Mouse (Mus musculus): ENCODE results near the gene Rab7b. TPM values are rescaled to one million over a fixed set of nuclear protein-coding genes. Genes with fewer than 3 reads are reported as not detected.
A peak's percentile ranks its signal among the peaks of the same experiment; 100 is the strongest.

Gene Rab7b
- polyA plus RNA-seq, 1 experiment from 2014 or later: 3.0 TPM

DNA sequence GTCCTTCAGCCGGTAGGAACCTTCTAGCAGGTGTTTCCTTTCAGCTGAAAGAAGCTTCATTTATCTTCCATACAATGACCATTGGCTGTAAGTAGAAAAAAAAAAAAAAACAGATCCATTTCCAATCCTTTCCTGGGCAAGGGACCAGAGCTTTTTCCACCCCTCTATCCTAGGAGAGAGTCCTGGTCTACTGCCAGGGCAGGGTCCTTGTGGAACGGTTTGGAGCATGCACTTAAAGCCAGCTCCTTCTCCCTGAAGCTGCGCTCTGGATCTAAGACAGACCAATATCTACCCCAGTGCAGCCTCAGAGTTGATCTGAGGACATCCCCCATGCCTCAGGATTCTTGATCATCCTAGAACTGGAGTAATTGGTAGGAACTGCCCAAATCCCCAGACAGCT, 33.5 kb downstream of the Rab7b start:
- Histone ChIP-seq H3K4me1 (no peaks in the 10 kb centered on the region), H3K27me3 (no peaks in the 10 kb centered on the region), H3K4me3 (no peak overlapping the region), H3K36me3 (no peaks in the 10 kb centered on the region), H3K9me3 (no peaks in the 10 kb centered on the region), H3K27ac (no peak overlapping the region), H3K4me2 (no peak overlapping the region), H3K9ac (no peak overlapping the region)
- WGBS: 56% methylated on average over 3 of the region's 3 CpGs
- no peak for ATAC-seq (ENCODE audit: borderline replicate concordance, extremely low read depth, low FRiP score, low TSS enrichment)

DNA sequence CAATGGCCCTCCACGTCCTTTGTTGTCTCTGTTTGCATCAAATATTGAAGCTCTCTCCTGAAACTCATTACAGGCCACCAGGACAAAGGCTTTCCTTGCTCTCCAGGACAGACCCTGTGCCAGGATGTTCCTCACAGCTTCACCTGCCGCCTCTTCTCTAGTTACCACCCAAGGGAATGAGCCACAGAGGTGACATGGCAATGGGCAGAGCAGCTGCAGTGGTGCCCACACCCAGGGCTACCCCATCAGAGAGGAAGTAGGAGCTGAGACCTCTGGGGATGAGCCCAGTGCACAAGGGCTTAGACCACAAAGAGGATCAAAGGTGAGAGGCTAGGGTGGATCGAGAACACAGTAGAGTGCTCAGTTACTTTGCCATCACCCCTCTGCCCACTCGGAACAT, 35.1 kb downstream of the Rab7b start:
- no peak overlapping the region for H3K4me3 ChIP-seq
- H3K27ac ChIP-seq: no peak overlapping the region
- no peak overlapping the region for H3K4me2 ChIP-seq
- no peaks in the 10 kb centered on the region for H3K27me3 ChIP-seq
- H3K36me3 ChIP-seq: no peaks in the 10 kb centered on the region
- no peak for ATAC-seq (ENCODE audit: borderline replicate concordance, extremely low read depth, low FRiP score, low TSS enrichment)
- no peak overlapping the region for H3K9ac ChIP-seq
- H3K4me1 ChIP-seq: no peaks in the 10 kb centered on the region
- no peaks in the 10 kb centered on the region for H3K9me3 ChIP-seq
- WGBS: 66% methylated on average over 4 of the region's 4 CpGs

DNA sequence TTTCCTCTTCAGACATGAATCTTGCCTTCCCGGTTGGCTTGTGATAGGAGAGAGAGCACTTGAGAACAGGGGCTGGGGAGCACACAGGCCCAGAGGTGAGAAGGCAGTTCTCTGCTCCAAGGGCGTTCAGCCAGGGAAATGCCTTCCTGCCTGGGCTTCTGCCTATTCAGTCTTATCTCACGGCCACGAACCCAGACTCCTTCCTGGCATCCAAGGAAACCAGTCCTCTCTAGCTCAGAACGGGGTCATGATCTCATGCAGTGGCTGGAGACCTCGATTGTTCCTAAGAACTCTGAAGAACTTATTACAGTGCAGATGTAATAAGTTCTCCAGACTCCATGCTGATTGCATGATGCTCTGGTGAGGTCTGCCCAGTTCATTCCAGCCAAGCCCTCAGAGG, 38.1 kb downstream of the Rab7b start:
- H3K4me2 ChIP-seq: no peak overlapping the region
- no peaks in the 10 kb centered on the region for H3K9me3 ChIP-seq
- 27% methylated on average over 6 of the region's 6 CpGs for WGBS
- no peak for ATAC-seq (ENCODE audit: borderline replicate concordance, extremely low read depth, low FRiP score, low TSS enrichment)
- no peak overlapping the region for H3K27ac ChIP-seq
- H3K9ac ChIP-seq: no peak overlapping the region
- H3K36me3 ChIP-seq: no peaks in the 10 kb centered on the region
- no peak overlapping the region for H3K4me3 ChIP-seq
- no peaks in the 10 kb centered on the region for H3K27me3 ChIP-seq
- H3K4me1 ChIP-seq: no peaks in the 10 kb centered on the region

DNA sequence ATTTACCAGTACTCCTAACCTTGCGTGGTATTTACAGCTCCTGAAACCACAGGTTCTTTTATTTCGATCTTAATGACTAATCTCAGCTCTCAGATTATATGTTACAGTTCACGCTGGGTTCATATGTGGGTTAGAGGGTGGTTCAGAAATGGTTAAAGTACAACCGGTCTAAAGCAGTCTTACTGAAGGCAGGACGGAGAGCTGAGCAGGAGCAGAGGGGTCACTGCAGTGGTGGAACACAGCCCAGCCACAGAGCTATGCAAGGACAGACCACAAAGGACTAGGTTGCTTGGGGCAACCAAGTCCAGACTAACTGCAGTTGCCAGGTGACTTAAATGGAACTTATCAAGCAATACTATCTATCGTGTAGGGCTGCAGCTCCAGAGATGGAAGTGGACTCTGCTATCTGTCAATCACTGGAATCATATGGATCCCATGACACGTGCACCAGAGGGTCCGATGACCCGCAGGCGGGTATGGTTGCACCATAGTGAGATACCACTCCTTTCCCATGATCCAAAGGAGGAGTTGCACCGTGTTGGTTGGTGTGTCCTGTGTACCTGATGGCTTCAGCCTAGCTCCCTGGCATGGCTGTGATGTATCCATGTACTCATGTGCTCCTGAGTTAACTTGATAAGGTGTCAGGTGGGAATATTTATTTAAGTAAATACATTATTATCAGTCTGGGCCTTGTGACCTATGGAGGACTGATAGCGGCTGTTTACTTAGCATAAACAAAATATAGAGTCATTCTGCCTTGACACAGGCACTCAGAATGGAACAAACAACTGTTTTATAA, 42.3 kb downstream of the Rab7b start:
- H3K27ac ChIP-seq: no peak overlapping the region
- no peak for ATAC-seq (ENCODE audit: borderline replicate concordance, extremely low read depth, low FRiP score, low TSS enrichment)

DNA sequence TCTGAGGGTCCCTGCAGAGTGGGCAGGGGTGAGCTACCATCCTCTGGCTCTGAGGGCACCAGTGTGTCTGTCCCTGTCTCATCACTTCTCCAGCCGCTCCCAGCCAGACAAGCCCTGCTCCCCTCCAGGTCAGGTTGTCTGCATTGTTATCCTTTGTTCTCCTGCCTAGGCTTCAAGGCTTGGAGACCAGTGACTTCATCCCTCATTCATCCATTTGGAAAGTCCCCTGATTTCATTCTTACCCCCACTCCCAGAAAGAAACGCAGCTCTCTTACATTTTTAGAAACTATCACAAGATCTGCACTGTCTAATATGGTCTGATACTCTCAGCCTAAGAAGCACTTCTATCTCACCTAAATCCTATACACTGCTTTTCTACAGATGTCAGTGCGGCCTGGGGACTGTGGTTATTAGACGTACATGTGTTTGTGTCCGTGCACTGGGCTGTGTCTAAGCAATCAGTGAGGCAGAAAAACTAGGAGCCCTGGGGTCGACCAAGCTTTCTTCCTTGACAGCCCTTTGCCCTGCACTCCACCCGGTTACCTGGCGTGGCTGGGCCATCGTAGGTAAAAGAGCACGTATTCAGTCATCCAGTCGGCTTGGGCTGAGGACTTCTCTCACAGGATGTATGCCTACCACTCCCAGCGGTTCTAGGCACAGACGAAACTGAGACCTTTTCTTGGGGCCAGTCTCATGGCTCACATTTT, 45.1 kb downstream of the Rab7b start:
- ATAC-seq (ENCODE audit: borderline replicate concordance, extremely low read depth, low FRiP score, low TSS enrichment): no peak
- 75% methylated on average over 13 of the region's 13 CpGs for WGBS
- H3K27ac ChIP-seq: no peak overlapping the region

More for the DNA sequence above, 42.3 kb downstream of the Rab7b start:
- Histone ChIP-seq H3K9ac (no peak overlapping the region), H3K4me3 (no peak overlapping the region), H3K9me3 (no peaks in the 10 kb centered on the region), H3K27me3 (no peaks in the 10 kb centered on the region), H3K4me2 (no peak overlapping the region), H3K36me3 (no peaks in the 10 kb centered on the region), H3K4me1 (no peaks in the 10 kb centered on the region)
- 71% methylated on average over 12 of the region's 12 CpGs for WGBS

DNA sequence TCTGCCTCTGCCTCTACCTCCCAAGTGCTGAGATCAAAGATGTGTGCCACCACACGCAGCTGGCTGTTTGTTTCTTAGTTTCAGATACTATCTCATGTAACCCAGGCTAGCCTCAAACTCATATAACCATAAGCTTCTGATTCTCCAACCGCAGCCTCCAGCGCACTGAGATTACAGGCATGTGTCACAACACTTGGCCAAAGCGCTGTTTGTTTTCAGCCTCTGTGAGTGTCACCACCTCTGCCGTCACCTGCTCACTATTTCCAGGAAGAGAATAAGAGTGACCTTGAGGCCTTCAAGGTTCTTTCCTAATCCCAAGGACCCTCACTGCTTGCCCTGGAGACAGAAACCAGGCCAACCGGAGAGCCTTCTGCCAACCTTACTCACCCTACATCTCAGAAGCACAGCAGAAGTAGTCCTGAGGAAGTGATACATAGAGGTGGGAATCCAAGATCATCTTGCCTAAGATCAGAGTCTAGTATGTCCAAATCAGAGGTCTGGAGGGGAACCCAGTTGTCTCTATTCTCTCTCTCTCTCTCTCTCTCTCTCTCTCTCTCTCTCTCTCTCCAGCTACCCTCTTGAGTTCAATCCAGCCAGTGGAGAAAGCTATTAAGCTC, 46.3 kb downstream of the Rab7b start:
- Histone ChIP-seq H3K4me3 (no peak overlapping the region), H3K9ac (no peak overlapping the region), H3K4me1 (peaks cover 10% of the 10 kb centered on the region), H3K4me2 (no peak overlapping the region), H3K9me3 (no peaks in the 10 kb centered on the region), H3K27ac (no peak overlapping the region), H3K27me3 (no peaks in the 10 kb centered on the region), H3K36me3 (no peaks in the 10 kb centered on the region)
- 85% methylated on average over 6 of the region's 6 CpGs for WGBS
- ATAC-seq (ENCODE audit: borderline replicate concordance, extremely low read depth, low FRiP score, low TSS enrichment): no peak

More for the DNA sequence above, 45.1 kb downstream of the Rab7b start:
- Histone ChIP-seq H3K4me1 (peaks cover 10% of the 10 kb centered on the region), H3K4me3 (no peak overlapping the region), H3K4me2 (no peak overlapping the region), H3K9me3 (no peaks in the 10 kb centered on the region), H3K9ac (no peak overlapping the region), H3K36me3 (no peaks in the 10 kb centered on the region), H3K27me3 (no peaks in the 10 kb centered on the region)

DNA sequence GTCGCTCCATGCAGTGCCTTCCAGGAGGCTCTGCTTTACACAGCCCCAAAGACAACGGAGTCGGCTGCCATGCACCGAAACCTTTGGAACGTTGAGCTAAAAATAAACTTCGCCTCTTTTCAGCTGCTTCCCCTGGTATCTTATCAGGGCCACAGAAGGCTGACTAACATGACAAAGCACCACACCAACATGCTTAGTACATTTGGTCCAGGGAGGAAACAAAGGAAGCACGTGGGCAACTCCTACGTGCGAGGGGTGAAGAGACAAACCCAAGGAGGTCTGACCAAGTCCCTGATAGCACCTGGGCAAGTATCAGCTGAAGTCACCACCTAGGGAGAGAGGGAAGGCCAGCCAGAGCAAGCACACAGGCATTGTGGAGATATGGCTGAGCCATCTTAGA, 48.0 kb downstream of the Rab7b start:
- Histone ChIP-seq H3K9ac (no peak overlapping the region), H3K9me3 (no peaks in the 10 kb centered on the region), H3K27me3 (no peaks in the 10 kb centered on the region), H3K36me3 (no peaks in the 10 kb centered on the region), H3K4me3 (no peak overlapping the region), H3K4me2 (no peak overlapping the region), H3K4me1 (peaks cover 13% of the 10 kb centered on the region), H3K27ac (no peak overlapping the region)
- 64% methylated on average over 9 of the region's 9 CpGs for WGBS
- no peak for ATAC-seq (ENCODE audit: borderline replicate concordance, extremely low read depth, low FRiP score, low TSS enrichment)

DNA sequence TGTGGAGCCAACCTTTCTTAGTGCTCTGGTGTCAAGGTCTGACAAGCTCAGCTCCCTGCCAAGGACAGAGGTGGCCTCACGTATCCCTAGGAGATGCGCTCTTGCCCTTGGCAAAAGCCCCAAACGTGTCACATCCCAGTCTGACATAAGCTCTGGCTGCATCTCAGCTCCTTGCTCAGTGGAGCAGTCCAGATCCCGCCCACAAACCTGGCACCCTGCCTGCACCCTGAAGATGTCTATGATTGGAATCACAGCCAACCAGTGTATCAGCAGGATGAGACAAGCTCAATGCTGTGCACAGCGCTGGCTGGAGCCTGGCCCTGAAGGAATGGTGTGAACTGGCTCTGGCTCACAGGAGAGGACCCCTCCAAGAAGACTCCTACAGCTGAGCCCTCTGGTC, 48.8 kb downstream of the Rab7b start:
- H3K4me2 ChIP-seq: no peak overlapping the region
- H3K27me3 ChIP-seq: no peaks in the 10 kb centered on the region
- H3K4me3 ChIP-seq: no peak overlapping the region
- H3K36me3 ChIP-seq: no peaks in the 10 kb centered on the region
- ATAC-seq (ENCODE audit: borderline replicate concordance, extremely low read depth, low FRiP score, low TSS enrichment): peak; percentile 82
- no peaks in the 10 kb centered on the region for H3K9me3 ChIP-seq
- peaks cover 13% of the 10 kb centered on the region for H3K4me1 ChIP-seq
- H3K27ac ChIP-seq: no peak overlapping the region
- H3K9ac ChIP-seq: no peak overlapping the region
- 51% methylated on average over 5 of the region's 5 CpGs for WGBS

DNA sequence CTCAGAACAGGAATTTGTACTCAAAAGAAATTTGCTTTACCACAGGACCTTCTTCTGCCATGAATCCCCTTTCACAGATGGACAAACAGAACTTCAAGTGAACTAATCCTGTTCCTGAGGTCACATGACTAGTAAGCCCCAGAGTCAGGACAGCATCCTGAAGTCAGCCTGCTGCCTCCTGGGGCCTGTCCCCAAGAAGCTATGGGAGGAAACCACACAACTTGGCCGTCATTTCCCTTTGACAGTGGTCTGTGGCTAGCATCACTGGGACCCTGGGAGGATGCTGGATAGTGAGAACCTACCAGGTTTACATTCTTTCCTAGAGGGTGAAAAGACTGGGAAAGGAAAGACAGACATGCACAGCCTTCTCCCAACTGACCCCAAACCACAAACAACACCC, 50.3 kb downstream of the Rab7b start:
- WGBS: 68% methylated on average over 1 of the region's 1 CpGs
- H3K4me1 ChIP-seq: peaks cover 16% of the 10 kb centered on the region
- no peaks in the 10 kb centered on the region for H3K27me3 ChIP-seq
- H3K4me3 ChIP-seq: no peak overlapping the region
- no peaks in the 10 kb centered on the region for H3K36me3 ChIP-seq
- no peak overlapping the region for H3K4me2 ChIP-seq
- H3K9me3 ChIP-seq: no peaks in the 10 kb centered on the region
- ATAC-seq (ENCODE audit: borderline replicate concordance, extremely low read depth, low FRiP score, low TSS enrichment): no peak
- H3K27ac ChIP-seq: no peak overlapping the region
- H3K9ac ChIP-seq: no peak overlapping the region

DNA sequence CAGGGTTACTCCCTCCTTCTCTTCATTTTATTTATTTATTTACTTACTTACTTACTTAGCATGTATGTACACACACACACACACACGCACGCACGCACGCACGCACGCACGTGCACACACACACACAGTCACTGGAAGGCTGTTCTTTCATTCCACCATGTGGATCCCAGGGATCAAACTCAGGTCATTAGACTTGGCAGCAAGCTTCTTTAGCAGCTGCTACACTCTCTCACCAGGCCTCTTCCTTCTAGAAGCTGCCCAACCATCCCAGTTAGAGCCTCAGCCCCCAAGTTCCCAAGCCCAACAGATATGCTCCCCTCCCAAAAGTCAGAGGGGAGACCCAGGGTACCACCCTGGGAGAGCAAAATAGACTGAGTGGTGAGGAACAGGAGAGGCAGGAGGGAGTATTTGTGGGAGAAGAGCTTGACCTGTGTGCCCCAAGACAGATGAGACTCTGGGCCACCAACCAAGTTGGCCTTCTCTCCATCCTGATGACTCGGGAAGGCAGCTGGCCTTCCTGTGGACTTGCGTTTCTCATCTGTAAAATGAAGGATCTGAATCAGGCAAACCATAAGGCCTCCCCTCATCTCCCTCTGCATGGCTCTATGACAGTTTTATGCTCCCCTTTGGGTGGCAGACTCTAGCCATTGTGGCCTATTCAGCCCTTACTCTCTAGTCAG, 51.1 kb downstream of the Rab7b start:
- Histone ChIP-seq H3K9me3 (no peaks in the 10 kb centered on the region), H3K27me3 (no peaks in the 10 kb centered on the region), H3K4me2 (no peak overlapping the region), H3K4me1 (peaks cover 16% of the 10 kb centered on the region), H3K9ac (no peak overlapping the region), H3K4me3 (no peak overlapping the region), H3K36me3 (no peaks in the 10 kb centered on the region), H3K27ac (0 out of 2 replicates have a peak overlapping the region, but pooled peaks have one; percentile 22)
- ATAC-seq (ENCODE audit: borderline replicate concordance, extremely low read depth, low FRiP score, low TSS enrichment): no peak
- WGBS: 80% methylated on average over 9 of the region's 9 CpGs

DNA sequence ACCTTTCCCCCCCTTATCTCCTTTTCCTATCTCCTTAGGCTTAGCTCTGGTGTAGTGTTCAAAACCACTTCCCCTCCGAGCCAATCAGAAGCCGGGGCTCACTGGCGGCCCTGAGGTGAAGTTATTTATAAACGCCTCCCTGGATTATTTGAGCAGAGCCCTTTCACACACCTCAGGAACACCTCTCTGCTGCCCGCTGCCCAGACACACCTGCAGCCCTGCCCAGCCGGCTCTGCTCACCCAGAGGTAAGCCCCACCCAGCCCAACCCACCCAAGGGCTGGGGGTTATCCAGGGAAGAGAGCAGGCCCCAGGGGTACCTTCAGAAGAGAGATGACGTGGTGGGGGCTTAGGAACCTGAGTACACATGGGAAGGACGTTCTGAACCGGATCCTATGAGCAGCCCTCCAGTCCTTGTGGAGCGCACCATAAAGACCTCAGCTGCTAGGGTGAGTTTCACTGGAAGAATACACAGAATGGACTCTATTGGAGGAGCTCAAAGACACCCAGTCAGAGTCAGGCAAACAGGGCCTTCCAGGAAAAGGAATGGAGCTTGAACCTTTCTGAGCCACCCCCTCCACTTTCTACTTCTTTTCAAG, 55.5 kb downstream of the Rab7b start, which contains the start of gene Slc26a9:
Gene Slc26a9 (plus strand): TSS at position 155 of the 597 bp plus-strand sequence.
- Histone ChIP-seq H3K9ac (peak within 1 kb of the TSS; percentile 20; the same call in 1 of the 2 replicates), H3K4me1 (peaks cover 7% of the 10 kb centered on the region; the same call in 1 of the 2 replicates), H3K4me3 (peak within 1 kb of the TSS; percentile 30), H3K9me3 (no peaks in the 10 kb centered on the region), H3K36me3 (no peaks in the 10 kb centered on the region), H3K27me3 (no peaks in the 10 kb centered on the region), H3K4me2 (peak within 1 kb of the TSS; percentile 44), H3K27ac (peak within 1 kb of the TSS; percentile 59)
- peak; percentile 72 for ATAC-seq (ENCODE audit: borderline replicate concordance, extremely low read depth, low FRiP score, low TSS enrichment)
- WGBS: 46% methylated on average over 10 of the region's 10 CpGs
